Mouse (Mus musculus): Measurements from ENCODE around the gene B3gnt6.

DNA sequence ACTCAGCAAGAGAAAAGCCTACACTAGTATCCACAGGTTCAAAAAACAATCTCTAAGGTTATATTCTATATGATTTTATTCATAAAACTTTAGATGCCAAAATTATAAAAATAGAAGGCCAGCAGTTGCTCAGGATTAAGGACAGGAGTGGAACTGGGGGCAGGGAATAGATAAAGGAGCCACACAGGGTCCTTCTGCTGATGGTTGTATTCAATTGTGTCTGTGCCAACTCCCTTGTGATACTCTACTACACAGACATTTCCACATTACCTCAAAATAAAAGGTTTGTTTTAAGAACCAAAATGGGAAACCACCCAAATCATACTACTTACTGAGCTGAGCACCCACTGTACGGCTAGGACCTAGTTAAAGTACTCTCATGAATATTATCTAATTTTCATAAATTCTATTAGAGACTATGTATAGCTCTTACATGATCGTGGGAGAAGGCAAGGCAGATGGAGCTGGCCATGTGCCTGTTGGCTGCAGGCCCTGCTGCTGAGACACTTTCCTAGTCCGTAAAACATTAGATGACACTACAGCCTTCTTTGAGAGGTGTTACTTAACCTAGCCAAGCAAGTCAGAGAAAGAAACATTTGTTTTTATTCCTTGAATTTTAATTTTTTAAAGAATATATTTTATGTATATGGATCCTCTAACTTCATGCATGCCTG lies 37.5 kb upstream of the B3gnt6 start:
- no peak for TF ChIP-seq CTCF (IDR thresholded peaks at IDR 0.05; ENCODE audit: low read depth)
- no peak for TF ChIP-seq EP300 (IDR thresholded peaks at IDR 0.05; ENCODE audit: low read depth)
